Mouse (Mus musculus) megakaryocyte-erythroid progenitor cell, adult 5 weeks (primary cell): ENCODE data around the gene Adamts8. TPM values are rescaled to one million over a fixed set of nuclear protein-coding genes. Genes with fewer than 3 reads are reported as not detected.

Experiments used
- polyA plus RNA-seq: library from polyadenylated mRNA; stranded (reverse); fragments of >175 nt; gene quantifications from 2 replicates; pipeline ENCODE4 v1.2.3, GENCODE M21; 2012

Adamts8 gene
- not detected in 2 replicates for polyA plus RNA-seq

DNA sequence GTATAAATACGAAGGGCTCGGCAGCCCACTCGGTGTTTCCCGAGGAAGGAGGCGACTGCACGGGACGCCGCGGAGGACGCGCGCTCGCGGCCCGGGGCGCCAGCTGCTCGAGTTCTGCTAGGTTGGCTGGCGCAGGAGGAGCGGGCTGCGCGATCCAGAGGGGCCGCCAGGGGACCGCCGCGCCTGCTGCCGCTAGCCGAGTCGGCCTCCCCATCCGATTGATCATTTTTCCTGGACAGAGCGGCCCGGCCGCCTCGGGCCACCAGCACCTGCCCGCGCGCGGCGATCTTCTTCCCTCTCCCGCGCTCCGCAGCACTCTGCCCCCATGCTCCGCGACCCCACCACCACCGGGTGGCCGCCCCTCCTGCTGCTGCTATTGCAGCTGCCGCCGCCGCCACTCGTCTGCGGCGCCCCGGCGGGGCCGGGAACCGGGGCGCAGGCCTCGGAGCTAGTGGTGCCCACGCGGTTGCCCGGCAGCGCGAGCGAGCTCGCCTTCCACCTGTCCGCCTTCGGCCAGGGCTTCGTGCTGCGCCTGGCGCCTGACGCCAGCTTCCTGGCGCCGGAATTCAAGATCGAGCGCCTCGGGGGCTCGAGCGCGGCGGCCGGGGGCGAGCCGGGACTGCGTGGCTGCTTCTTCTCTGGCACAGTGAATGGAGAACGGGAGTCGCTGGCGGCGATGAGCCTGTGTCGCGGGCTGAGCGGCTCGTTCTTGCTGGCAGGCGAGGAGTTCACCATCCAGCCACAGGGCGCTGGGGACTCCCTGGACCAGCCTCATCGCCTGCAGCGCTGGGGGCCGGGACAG, at the start of gene Adamts8:
Adamts8 (plus strand) TSS at position 51 of the 802 bp plus-strand sequence.

DNA sequence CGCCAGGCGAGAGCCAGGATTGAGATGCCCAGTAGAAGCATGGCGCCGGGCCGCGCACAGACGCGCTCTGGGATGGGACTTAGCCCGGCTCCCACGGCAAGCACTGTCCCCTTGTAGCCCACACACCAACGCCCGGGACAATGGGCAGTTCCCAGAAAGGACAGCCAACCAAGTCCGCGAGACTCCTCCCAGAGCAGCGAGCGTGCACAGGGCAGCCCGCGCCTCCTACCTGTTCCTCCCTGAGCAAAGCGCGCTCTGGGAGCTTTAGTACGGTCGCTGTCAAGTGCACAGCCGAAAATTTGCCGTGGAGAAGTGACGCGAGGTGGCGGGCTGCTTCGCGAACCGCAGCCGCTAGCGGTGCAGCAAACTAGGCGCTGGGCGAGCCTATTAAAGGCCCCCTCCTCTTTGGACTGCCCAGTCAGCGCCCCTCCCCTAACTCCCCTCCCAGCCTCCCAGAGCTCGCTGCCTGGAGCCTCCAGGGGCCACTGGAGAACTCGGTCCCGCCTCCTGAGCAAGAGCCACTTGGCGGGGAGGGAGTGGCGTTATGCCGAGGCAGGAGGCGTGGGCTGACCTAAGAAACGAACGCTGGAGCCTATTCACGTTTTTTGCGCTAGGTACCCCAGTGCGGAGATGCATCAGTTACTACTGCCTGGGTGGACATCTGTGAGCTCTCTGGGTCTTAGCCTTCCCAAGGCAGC, 20.0 kb upstream of the Adamts8 start, which contains the start of gene Adamts15:
Adamts15 (minus strand) TSS at position 256 of the 698 bp plus-strand sequence.

Other genes with a start within 250 kb of the Adamts8 start
- gene Adamts15, start 20.1 kb upstream of the Adamts8 start, polyA plus RNA-seq = not detected in 2 replicates
- gene Zbtb44, start 88.1 kb downstream of the Adamts8 start, polyA plus RNA-seq = 7.1 and 8.0 TPM in 2 replicates
- gene St14, start 189.3 kb downstream of the Adamts8 start, polyA plus RNA-seq = 5.9 and 6.2 TPM in 2 replicates